ENCODE assay signal across 8 mouse cellular contexts in the genomic region with DNA sequence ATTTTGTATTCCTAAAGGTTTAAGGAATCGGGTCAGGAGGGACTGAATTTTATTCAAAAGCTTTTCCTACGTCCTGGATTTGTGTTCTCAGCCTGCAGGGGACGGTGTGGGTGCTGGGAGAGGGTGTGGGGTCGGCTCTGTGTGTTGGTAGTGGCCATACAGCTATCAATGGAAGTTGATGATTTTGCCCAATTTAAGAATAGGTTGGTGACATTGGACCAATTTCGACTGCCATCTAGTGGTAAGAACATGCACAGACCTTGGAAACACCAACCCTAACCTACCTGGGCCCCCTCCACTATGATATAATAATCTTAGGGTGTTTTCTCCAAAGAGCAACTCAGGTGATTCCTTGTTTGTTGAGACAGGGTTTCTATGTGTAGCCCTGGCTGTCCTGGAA. TPM values are rescaled to one million over a fixed set of nuclear protein-coding genes. Genes with fewer than 3 reads are reported as not detected.
DNase-seq lines count a peak whose midpoint lies in the region; ATAC-seq and TF ChIP-seq lines count a peak whose summit lies in the region.

No protein-coding gene starts in this region.

- no peaks in the 10 kb centered on the region for H3K9me3 ChIP-seq in neural tube, embryonic 14.5 days (ENCODE audit: control insufficient read depth, low read length)
- H3K9me3 ChIP-seq in hindbrain, postnatal 0 days (ENCODE audit: low read length), result no peaks in the 10 kb centered on the region

- no peak overlapping the region for H3K4me3 ChIP-seq in gastrocnemius, adult 2 months
- H3K4me3 ChIP-seq in neural tube, embryonic 14.5 days (ENCODE audit: low read depth, low read length), result no peak overlapping the region
- H3K4me3 ChIP-seq in bone marrow macrophage, adult 2 months (ENCODE audit: insufficient read depth, low read length), result no peak overlapping the region
- H3K4me3 ChIP-seq in hindbrain, postnatal 0 days (ENCODE audit: low read length), result no peak overlapping the region

- no peak overlapping the region for H3K4me2 ChIP-seq in neural tube, embryonic 14.5 days (ENCODE audit: low read depth, low read length)
- H3K4me2 ChIP-seq in hindbrain, postnatal 0 days (ENCODE audit: low read depth, low read length), result no peak overlapping the region

- H3K9ac ChIP-seq in neural tube, embryonic 14.5 days (replicated peaks; ENCODE audit: low read depth, low read length), result no peak overlapping the region
- H3K9ac ChIP-seq in hindbrain, postnatal 0 days (replicated peaks; ENCODE audit: low read length), result no peak overlapping the region

- no peak for TF ChIP-seq POLR2A in bone marrow macrophage, adult 2 months (IDR thresholded peaks at IDR 0.05; ENCODE audit: borderline replicate concordance, low read depth, low read length)

- peak; percentile 83 for TF ChIP-seq CTCF in gastrocnemius, adult 2 months (IDR thresholded peaks at IDR 0.05)
- TF ChIP-seq CTCF in bone marrow macrophage, adult 2 months (IDR thresholded peaks at IDR 0.05; ENCODE audit: low read depth, low read length), result peak; percentile 30; the same call in 1 of the 2 replicates
- peak; percentile 81 for TF ChIP-seq CTCF in hindbrain, postnatal 0 days (IDR thresholded peaks at IDR 0.05; ENCODE audit: low read depth)

- intact Hi-C loops in gastrocnemius, adult 2 months (cut with DNase I), result loop anchor here (2.0 kb wide), 1 partner anchor 130 kb away; no protein-coding TSS in a partner anchor

- H3K27me3 ChIP-seq in neural tube, embryonic 14.5 days (ENCODE audit: control insufficient read depth, insufficient read depth, low read length), result no peaks in the 10 kb centered on the region
- no peaks in the 10 kb centered on the region for H3K27me3 ChIP-seq in hindbrain, postnatal 0 days (ENCODE audit: insufficient read depth, low read length)

- H3K27ac ChIP-seq in gastrocnemius, adult 2 months, result no peak overlapping the region
- H3K27ac ChIP-seq in neural tube, embryonic 14.5 days (ENCODE audit: low read depth, low read length), result no peak overlapping the region
- no peak overlapping the region for H3K27ac ChIP-seq in bone marrow macrophage, adult 2 months (ENCODE audit: insufficient read depth, low read depth, low read length)
- no peak overlapping the region for H3K27ac ChIP-seq in hindbrain, postnatal 0 days

- H3K4me1 ChIP-seq in neural tube, embryonic 14.5 days (ENCODE audit: control insufficient read depth, insufficient read depth, low read length), result no peaks in the 10 kb centered on the region
- H3K4me1 ChIP-seq in bone marrow macrophage, adult 2 months (ENCODE audit: control insufficient read depth, insufficient read depth, low read length), result peaks cover 17% of the 10 kb centered on the region
- no peaks in the 10 kb centered on the region for H3K4me1 ChIP-seq in hindbrain, postnatal 0 days (ENCODE audit: insufficient read depth, low read length)

- DNase-seq in gastrocnemius, adult 2 months, result no peak
- no peak for DNase-seq in gastrocnemius, adult 8-10 months (ENCODE audit: low spot score in 2 of 2)
- no peak for DNase-seq in neural tube, embryonic 10.5 days (ENCODE audit: extremely low spot score, low spot score)
- peak; percentile 79 for DNase-seq in hindbrain, postnatal 0 days (ENCODE audit: low spot score)
- DNase-seq in retina, postnatal 1 day, result peak; percentile 66
- no peak for DNase-seq in gastrocnemius, postnatal 10 days

- peak; percentile 31; the same call in 1 of the 2 replicates for ATAC-seq in neural tube, embryonic 14.5 days (ENCODE audit: low read depth)
- peak; percentile 47; the same call in 1 of the 2 replicates for ATAC-seq in hindbrain, postnatal 0 days

- WGBS in neural tube, embryonic 14.5 days, result 34% methylated on average over 5 of the region's 5 CpGs
- 28% methylated on average over 5 of the region's 5 CpGs for WGBS in hindbrain, postnatal 0 days

- H3K36me3 ChIP-seq in neural tube, embryonic 14.5 days (ENCODE audit: control insufficient read depth, insufficient read depth, low read length), result no peaks in the 10 kb centered on the region
- no peaks in the 10 kb centered on the region for H3K36me3 ChIP-seq in hindbrain, postnatal 0 days (ENCODE audit: insufficient read depth, low read length)

RNA-seq across cellular contexts. Expression of gene Cnot11, which starts 12.3 kb away (rescaled TPM):
- total RNA-seq in gastrocnemius, adult 2 months (2021), result 10 to 100 TPM; 18.3 to 18.8 TPM
- 10 to 100 TPM; 17.8 to 19.7 (median 18.9) TPM for total RNA-seq in gastrocnemius, adult 8-10 months (2022)
- 17.1 and 19.9 TPM in 2 replicates for polyA plus RNA-seq in neural tube, embryonic 14.5 days (2014; fragmentation: Nextera tagmentation; extraction: Ambion mirVana)
- 22.0 and 30.4 TPM in 2 replicates for polyA plus RNA-seq in bone marrow macrophage, adult 2 months (2012; ENCODE audit: insufficient read depth, insufficient read length, missing spikeins)
- total RNA-seq in hindbrain, postnatal 0 days (2014; rRNA removed), result 26.4 and 31.7 TPM in 2 replicates
- 12.3 and 12.7 TPM in 2 replicates for polyA plus RNA-seq in hindbrain, postnatal 0 days (2015; fragmentation: Nextera tagmentation; extraction: Ambion mirVana)
- 10 to 100 TPM; 19.2 to 19.6 TPM for total RNA-seq in gastrocnemius, postnatal 10 days (2021)

RNA-seq across cellular contexts. Expression of gene Tbc1d8, which starts 44.0 kb away (rescaled TPM):
- total RNA-seq in gastrocnemius, adult 2 months (2021), result 1 to 10 TPM; 8.3 to 9.7 TPM
- 10 to 100 TPM in 1 of 4 experiments, 1 to 10 TPM in 3; 7.6 to 11.6 (median 9.3) TPM for total RNA-seq in gastrocnemius, adult 8-10 months (2022)
- 10.3 and 12.6 TPM in 2 replicates for polyA plus RNA-seq in neural tube, embryonic 14.5 days (2014; fragmentation: Nextera tagmentation; extraction: Ambion mirVana)
- 78.2 and 86.8 TPM in 2 replicates for polyA plus RNA-seq in bone marrow macrophage, adult 2 months (2012; ENCODE audit: insufficient read depth, insufficient read length, missing spikeins)
- total RNA-seq in hindbrain, postnatal 0 days (2014; rRNA removed), result 17.4 and 17.7 TPM in 2 replicates
- 7.6 and 7.8 TPM in 2 replicates for polyA plus RNA-seq in hindbrain, postnatal 0 days (2015; fragmentation: Nextera tagmentation; extraction: Ambion mirVana)
- 10 to 100 TPM in 1 of 2 experiments, 1 to 10 TPM in 1; 10.0 to 13.0 TPM for total RNA-seq in gastrocnemius, postnatal 10 days (2021)

RNA-seq across cellular contexts. Expression of gene Rnf149, which starts 54.7 kb away (rescaled TPM):
- total RNA-seq in gastrocnemius, adult 2 months (2021), result 1 to 10 TPM; 6.9 to 8.3 TPM
- 1 to 10 TPM; 6.6 to 9.6 (median 8.3) TPM for total RNA-seq in gastrocnemius, adult 8-10 months (2022)
- polyA plus RNA-seq in neural tube, embryonic 14.5 days (2014; fragmentation: Nextera tagmentation; extraction: Ambion mirVana), result 30.3 and 33.9 TPM in 2 replicates
- 113 and 116 TPM in 2 replicates for polyA plus RNA-seq in bone marrow macrophage, adult 2 months (2012; ENCODE audit: insufficient read depth, insufficient read length, missing spikeins)
- total RNA-seq in hindbrain, postnatal 0 days (2014; rRNA removed), result 13.0 and 14.5 TPM in 2 replicates
- 22.3 and 24.4 TPM in 2 replicates for polyA plus RNA-seq in hindbrain, postnatal 0 days (2015; fragmentation: Nextera tagmentation; extraction: Ambion mirVana)
- 10 to 100 TPM in 1 of 2 experiments, 1 to 10 TPM in 1; 9.3 to 11.2 TPM for total RNA-seq in gastrocnemius, postnatal 10 days (2021)

Comparison
In these comparisons a context has a peak if more than half of its experiments do, and no peak if none do; other contexts are left out.
1. DNase-seq: peak in hindbrain, postnatal 0 days (single experiment) and retina, postnatal 1 day (single experiment); none in gastrocnemius, adult 2 months (single experiment), gastrocnemius, adult 8-10 months (0 of 2), neural tube, embryonic 10.5 days (single experiment) and gastrocnemius, postnatal 10 days (single experiment).
2. CTCF ChIP-seq: peak in every context shown above with its lines; median percentile 83 in gastrocnemius, adult 2 months; 81 in hindbrain, postnatal 0 days; 30 in bone marrow macrophage, adult 2 months.